In genomic region chr1:93235576-93236544, GRCm38 (mm10) we compare ENCODE assay signal across 8 mouse cellular contexts. TPM values are rescaled to one million over a fixed set of nuclear protein-coding genes. Genes with fewer than 3 reads are reported as not detected.
A peak's percentile ranks its signal among the peaks of the same experiment; 100 is the strongest.
DNase-seq lines count a peak whose midpoint lies in the region; ATAC-seq and TF ChIP-seq lines count a peak whose summit lies in the region.

TSS of gene Sned1 (plus strand) at chr1:93235841.

- peak; percentile 94 for DNase-seq in embryonic facial prominence, embryonic 14.5 days (ENCODE audit: low spot score)
- peak; percentile 90 for DNase-seq in heart, adult 8-10 months (ENCODE audit: low spot score)
- DNase-seq in kidney, adult 8-10 months = peak; percentile 94 to 95
- DNase-seq in limb, embryonic 11.5 days (ENCODE audit: low spot score) = peak; percentile 94

- peak within 1 kb of the TSS; percentile 96 for H3K4me2 ChIP-seq in embryonic facial prominence, embryonic 14.5 days (ENCODE audit: low read depth, low read length)
- H3K4me2 ChIP-seq in limb, embryonic 11.5 days (ENCODE audit: low read depth, severe bottlenecking) = peak within 1 kb of the TSS; percentile 97
- H3K4me2 ChIP-seq in midbrain, embryonic 13.5 days (replicated peaks) = peak within 1 kb of the TSS; percentile 99

- peaks cover 6% of the 10 kb centered on the region for H3K4me1 ChIP-seq in erythroblast, embryonic 14.5 days (ENCODE audit: control insufficient read depth)
- H3K4me1 ChIP-seq in embryonic facial prominence, embryonic 14.5 days (ENCODE audit: control insufficient read depth, insufficient read depth, low read length) = peaks cover 37% of the 10 kb centered on the region
- H3K4me1 ChIP-seq in limb, embryonic 11.5 days (ENCODE audit: control insufficient read depth, insufficient read depth, low read length) = peaks cover 38% of the 10 kb centered on the region
- peaks cover 14% of the 10 kb centered on the region for H3K4me1 ChIP-seq in midbrain, embryonic 13.5 days (replicated peaks)
- H3K4me1 ChIP-seq in small intestine, adult 2 months (ENCODE audit: control insufficient read depth, insufficient read depth, insufficient read length, low read length) = peaks cover 10% of the 10 kb centered on the region

- TF ChIP-seq CTCF in small intestine, adult 2 months (IDR thresholded peaks at IDR 0.05; ENCODE audit: extremely low read depth, insufficient read length, insufficient replicate concordance, low read depth, low read length) = no peak

- H3K4me3 ChIP-seq in erythroblast, embryonic 14.5 days (replicated peaks) = peak within 1 kb of the TSS; percentile 34
- peak within 1 kb of the TSS; percentile 69 for H3K4me3 ChIP-seq in embryonic facial prominence, embryonic 14.5 days (ENCODE audit: low read depth, low read length)
- H3K4me3 ChIP-seq in limb, embryonic 11.5 days (ENCODE audit: low read depth, low read length) = peak within 1 kb of the TSS; percentile 69
- peak within 1 kb of the TSS; percentile 56 for H3K4me3 ChIP-seq in midbrain, embryonic 13.5 days (replicated peaks)
- H3K4me3 ChIP-seq in small intestine, adult 2 months (ENCODE audit: low read depth, low read length) = peak within 1 kb of the TSS; percentile 68

- peak; percentile 80; the same call in 1 of the 2 replicates for TF ChIP-seq POLR2A in small intestine, adult 2 months (IDR thresholded peaks at IDR 0.05; ENCODE audit: low read depth, low read length)

- 0 out of 2 replicates have a peak within 1 kb of the TSS, but pooled peaks have one; percentile 39 for H3K27ac ChIP-seq in embryonic facial prominence, embryonic 14.5 days (replicated peaks; ENCODE audit: low read depth, low read length)
- peak within 1 kb of the TSS; percentile 59; the same call in 1 of the 2 replicates for H3K27ac ChIP-seq in limb, embryonic 11.5 days (replicated peaks; ENCODE audit: low read depth, low read length)
- H3K27ac ChIP-seq in midbrain, embryonic 13.5 days = no peak within 1 kb of the TSS
- no peak within 1 kb of the TSS for H3K27ac ChIP-seq in small intestine, adult 2 months (ENCODE audit: insufficient read depth, low read depth, low read length)

- ATAC-seq in erythroblast, adult 5-6 weeks (replicated peaks; ENCODE audit: low FRiP score, poor library complexity, severe bottlenecking) = no peak
- ATAC-seq in embryonic facial prominence, embryonic 14.5 days (ENCODE audit: low read depth) = peak; percentile 92
- ATAC-seq in limb, embryonic 11.5 days (ENCODE audit: insufficient number of reproducible peaks, low FRiP score, low TSS enrichment, low read depth) = peak; percentile 90
- ATAC-seq in midbrain, embryonic 13.5 days = peak; percentile 88

- peak within 1 kb of the TSS; percentile 72 for H3K9ac ChIP-seq in embryonic facial prominence, embryonic 14.5 days (ENCODE audit: low read depth, low read length)
- peak within 1 kb of the TSS; percentile 79 for H3K9ac ChIP-seq in limb, embryonic 11.5 days (ENCODE audit: low read length)
- H3K9ac ChIP-seq in midbrain, embryonic 13.5 days (replicated peaks) = peak within 1 kb of the TSS; percentile 69

- peaks cover 38% of the 10 kb centered on the region for H3K27me3 ChIP-seq in erythroblast, embryonic 14.5 days (ENCODE audit: control insufficient read depth)
- no peaks in the 10 kb centered on the region; the same call in 1 of the 2 replicates for H3K27me3 ChIP-seq in embryonic facial prominence, embryonic 14.5 days (replicated peaks; ENCODE audit: control insufficient read depth, insufficient read depth, low read length)
- H3K27me3 ChIP-seq in limb, embryonic 11.5 days (ENCODE audit: control insufficient read depth, insufficient read depth, low read length) = peaks cover 3% of the 10 kb centered on the region; the same call in 1 of the 2 replicates
- H3K27me3 ChIP-seq in midbrain, embryonic 13.5 days = peaks cover 52% of the 10 kb centered on the region
- no peaks in the 10 kb centered on the region for H3K27me3 ChIP-seq in small intestine, adult 2 months (ENCODE audit: control insufficient read depth, insufficient read depth, low read length)

- WGBS in embryonic facial prominence, embryonic 14.5 days = under 1% methylated on average over 42 of the region's 100 CpGs
- under 1% methylated on average over 92 of the region's 100 CpGs for WGBS in limb, embryonic 11.5 days
- 1% methylated on average over 97 of the region's 100 CpGs for WGBS in midbrain, embryonic 13.5 days
- 1% methylated on average over 100 of the region's 100 CpGs for WGBS in small intestine, adult 2 months

- no peaks in the 10 kb centered on the region for H3K36me3 ChIP-seq in erythroblast, embryonic 14.5 days (ENCODE audit: control insufficient read depth)
- no peaks in the 10 kb centered on the region for H3K36me3 ChIP-seq in embryonic facial prominence, embryonic 14.5 days (ENCODE audit: control insufficient read depth, insufficient read depth, low read length)
- H3K36me3 ChIP-seq in limb, embryonic 11.5 days (ENCODE audit: control insufficient read depth, insufficient read depth, low read length) = no peaks in the 10 kb centered on the region
- no peaks in the 10 kb centered on the region for H3K36me3 ChIP-seq in midbrain, embryonic 13.5 days
- H3K36me3 ChIP-seq in small intestine, adult 2 months (ENCODE audit: control insufficient read depth, insufficient read depth, low read length) = no peaks in the 10 kb centered on the region

- no peaks in the 10 kb centered on the region for H3K9me3 ChIP-seq in erythroblast, embryonic 14.5 days (ENCODE audit: control insufficient read depth, low read length)
- H3K9me3 ChIP-seq in embryonic facial prominence, embryonic 14.5 days (ENCODE audit: control insufficient read depth, low read length) = no peaks in the 10 kb centered on the region
- no peaks in the 10 kb centered on the region for H3K9me3 ChIP-seq in limb, embryonic 11.5 days (ENCODE audit: control insufficient read depth, low read length)
- no peaks in the 10 kb centered on the region for H3K9me3 ChIP-seq in midbrain, embryonic 13.5 days

RNA-seq across cellular contexts. Expression of gene Sned1, which starts in this region (rescaled TPM):
- polyA plus RNA-seq in erythroblast, embryonic 14.5 days (2012) = not detected in 2 replicates
- 0.63 and 1.7 TPM in 2 replicates for total RNA-seq in erythroblast, adult 5-6 weeks (2015; ENCODE audit: low replicate concordance)
- total RNA-seq in erythroblast, adult 5-6 weeks (2017; ENCODE audit: low replicate concordance) = 0.09 TPM in 1 of 2 replicates, not detected in the other
- polyA plus RNA-seq in embryonic facial prominence, embryonic 14.5 days (2014; fragmentation: Nextera tagmentation; extraction: Ambion mirVana) = 16.7 and 17.1 TPM in 2 replicates
- total RNA-seq in heart, adult 8-10 months (2022) = 10 to 100 TPM in 1 of 4 experiments, 1 to 10 TPM in 3; 5.7 to 12.3 (median 7.2) TPM
- polyA plus RNA-seq in limb, embryonic 11.5 days (2014; fragmentation: Nextera tagmentation; extraction: Ambion mirVana) = 15.0 and 17.5 TPM in 2 replicates
- 5.8 and 6.7 TPM in 2 replicates for polyA plus RNA-seq in midbrain, embryonic 13.5 days (2015; fragmentation: Nextera tagmentation; extraction: Ambion mirVana)
- 2.6 and 3.0 TPM in 2 replicates for polyA plus RNA-seq in small intestine, adult 2 months (2012; rRNA removed)

Comparison
In these comparisons a context has a peak if more than half of its experiments do, and no peak if none do; other contexts are left out.
1. H3K27ac ChIP-seq: peak in embryonic facial prominence, embryonic 14.5 days (single experiment) and limb, embryonic 11.5 days (single experiment); none in midbrain, embryonic 13.5 days (single experiment) and small intestine, adult 2 months (single experiment).
2. Peak in every context shown above with its lines, with median percentiles within 50 percentile points of each other: H3K4me3 ChIP-seq, DNase-seq, H3K4me2 ChIP-seq and H3K9ac ChIP-seq.